Mouse (Mus musculus): ENCODE measurements around the gene Sorbs1.

DNA sequence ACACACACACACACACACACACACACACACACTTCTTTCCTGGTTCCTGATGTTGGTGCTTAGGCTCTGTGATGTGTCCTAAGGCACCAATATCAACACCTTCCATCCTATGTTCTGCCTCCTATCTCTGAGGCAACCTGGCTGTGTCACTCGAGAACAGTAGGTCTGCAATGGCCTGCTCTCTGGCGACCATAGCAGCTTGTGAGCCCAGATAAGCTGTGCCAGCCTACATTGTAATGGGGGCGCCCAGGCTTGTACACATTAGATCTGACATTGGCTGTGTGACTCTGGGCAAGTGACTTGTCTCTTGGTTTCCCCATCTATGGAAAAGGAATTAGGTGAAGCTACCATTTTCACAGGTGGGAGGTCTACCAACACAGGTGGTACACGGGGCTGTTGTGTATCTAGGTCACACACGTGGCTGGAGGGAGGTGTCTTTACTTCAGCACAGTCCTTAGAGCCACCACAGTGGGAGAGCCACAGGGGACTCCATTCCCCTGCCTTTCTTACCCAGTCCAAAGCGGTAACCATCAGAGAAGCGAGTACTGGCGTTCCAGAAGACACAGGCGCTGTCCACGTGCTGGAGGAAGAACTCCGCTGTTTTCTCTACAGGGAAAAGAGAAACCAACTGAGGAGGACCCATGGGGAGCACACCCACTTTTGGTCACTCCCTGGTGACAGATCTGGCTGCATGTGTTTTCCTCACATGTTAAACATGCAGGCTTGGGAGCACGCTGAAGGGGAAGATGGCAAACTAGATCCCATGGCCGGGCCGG lies 39.6 kb upstream of the Sorbs1 start:
- no peak for TF ChIP-seq RCOR1 (conservative IDR thresholded peaks at IDR 0.05; ENCODE audit: low read depth, low read length)
- no peak for TF ChIP-seq HCFC1 (IDR thresholded peaks at IDR 0.05; ENCODE audit: low read depth, low read length)
- TF ChIP-seq EP300 (IDR thresholded peaks at IDR 0.05; ENCODE audit: low read length): no peak
- no peak for TF ChIP-seq USF1 (IDR thresholded peaks at IDR 0.05; ENCODE audit: low read depth, low read length)
- no peak for TF ChIP-seq MYC (IDR thresholded peaks at IDR 0.05; ENCODE audit: low read depth, low read length)

All from CH12.LX (cell line).